Mouse (Mus musculus) myocyte (in vitro differentiated cells): ENCODE measurements around the gene Dcaf10. TPM values are rescaled to one million over a fixed set of nuclear protein-coding genes. Genes with fewer than 3 reads are reported as not detected.

Experiments
- H3K27me3 ChIP-seq: one replicate; pipeline ENCODE4 v1.6.1; 2011; ENCODE audit not compliant: control insufficient read depth, insufficient read depth, insufficient read length
- H3K36me3 ChIP-seq: one replicate; pipeline ENCODE4 v1.6.1; 2011; ENCODE audit not compliant: control insufficient read depth, insufficient read depth
- H3K4me2 ChIP-seq: one replicate; pipeline ENCODE4 v1.6.1; 2011; ENCODE audit warnings: low read depth, control low read depth
- H3K4me3 ChIP-seq: one replicate; pipeline ENCODE4 v1.5.1; 2011; ENCODE audit warnings: mild to moderate bottlenecking, control low read depth, moderate library complexity
- H3K79me2 ChIP-seq: one replicate; pipeline ENCODE4 v1.6.1; 2011; ENCODE audit not compliant: control insufficient read depth, insufficient read depth
- H3ac ChIP-seq: one replicate; pipeline ENCODE4 v1.6.1; 2011; ENCODE audit not compliant: control insufficient read depth, insufficient read length
- CEBPB ChIP-seq: IDR thresholded peaks from 2 replicates; pipeline ENCODE4 v1.6.1; 2011; ENCODE audit warnings: mild to moderate bottlenecking, moderate library complexity; ENCODE audit not compliant: poor library complexity, insufficient read depth, severe bottlenecking
- MAX ChIP-seq: IDR thresholded peaks from one replicate; pipeline ENCODE4 v1.6.1; 2011; ENCODE audit warnings: low read depth, mild to moderate bottlenecking, control low read depth
- MYOG ChIP-seq, 3 experiments: IDR thresholded peaks; one replicate each; pipeline ENCODE4 v1.6.1; 2011; ENCODE audit warnings: control low read depth in 2 of 3, low read depth in 2 of 3, mild to moderate bottlenecking in 2 of 3; ENCODE audit not compliant: insufficient read length in 2 of 3, control insufficient read depth in 1 of 3, insufficient read depth in 1 of 3
- POLR2A ChIP-seq: IDR thresholded peaks from one replicate; pipeline ENCODE4 v1.6.1; 2011; ENCODE audit warnings: low read depth, mild to moderate bottlenecking, control low read depth, moderate library complexity; ENCODE audit not compliant: insufficient read length
- POLR2AphosphoS2 ChIP-seq: IDR thresholded peaks from one replicate; pipeline ENCODE4 v1.6.1; 2011; ENCODE audit warnings: low read depth, control low read depth; ENCODE audit not compliant: insufficient read length
- REST ChIP-seq: IDR thresholded peaks from one replicate; pipeline ENCODE4 v1.6.1; 2011; ENCODE audit warnings: mild to moderate bottlenecking, control low read depth, moderate library complexity; ENCODE audit not compliant: insufficient read depth, insufficient read length
- TCF12 ChIP-seq: IDR thresholded peaks from one replicate; pipeline ENCODE4 v1.6.1; 2011; ENCODE audit warnings: mild to moderate bottlenecking, control low read depth; ENCODE audit not compliant: poor library complexity, insufficient read depth, severe bottlenecking
- TCF3 ChIP-seq: IDR thresholded peaks from one replicate; pipeline ENCODE4 v1.6.1; 2011; ENCODE audit warnings: low read depth, control low read depth; ENCODE audit not compliant: insufficient read length
- USF1 ChIP-seq: IDR thresholded peaks from one replicate; pipeline ENCODE4 v1.6.1; 2011; ENCODE audit warnings: low read depth, mild to moderate bottlenecking, control low read depth, moderate library complexity
- polyA plus RNA-seq: library from polyadenylated mRNA; unstranded; fragments of >200 nt; fragmentation: generic; extraction: Trizol; gene quantifications from one replicate; pipeline ENCODE4 v1.2.1, GENCODE M21; 2012; ENCODE audit warnings: missing spikeins

Gene Dcaf10
- polyA plus RNA-seq, 1 experiment, result 9.3 TPM

DNA sequence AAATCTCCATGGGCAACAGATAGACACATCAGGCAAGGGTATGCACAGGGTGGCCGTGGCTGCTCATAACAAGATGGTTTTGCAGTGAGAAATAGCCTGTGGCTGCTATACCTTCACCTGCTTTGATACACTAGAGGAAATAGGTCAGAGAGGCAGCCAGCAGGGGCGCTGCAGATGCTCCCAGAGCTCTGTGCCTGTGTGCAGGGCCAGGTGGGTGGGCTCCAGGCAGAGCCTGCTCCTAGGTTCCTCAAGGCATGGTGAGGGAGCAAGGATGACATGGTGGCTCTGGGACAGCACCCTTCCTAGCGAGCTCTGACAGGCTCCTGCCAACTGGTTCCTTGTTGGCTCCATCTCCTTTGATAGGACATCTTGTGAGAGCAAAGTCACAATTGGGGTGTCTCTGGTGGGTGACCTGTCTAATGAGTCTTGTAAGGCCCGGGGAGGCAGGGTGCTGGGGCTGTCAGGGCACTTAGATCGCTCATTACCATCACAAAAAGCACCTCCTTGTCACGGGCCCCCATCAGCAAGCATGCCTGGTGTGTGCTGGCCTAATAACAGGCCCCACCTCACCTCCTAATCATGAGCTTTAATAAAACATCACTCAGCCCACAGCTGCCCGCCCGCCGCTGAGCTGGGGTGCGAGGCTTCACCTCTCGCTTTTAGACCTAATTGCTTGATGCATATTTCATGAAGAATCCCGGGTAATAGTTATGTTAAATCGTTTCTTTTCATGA is 85.0 kb downstream of the Dcaf10 start:
- H3ac ChIP-seq, result no peak overlapping the region
- H3K4me3 ChIP-seq, result no peak overlapping the region
- TF ChIP-seq TCF12 (no peak), USF1 (no peak), CEBPB (no peak), TCF3 (no peak), REST (no peak), MAX (no peak), POLR2A (no peak), POLR2AphosphoS2 (no peak), MYOG (IDR thresholded peaks at IDR 0.05; ENCODE audit: control insufficient read depth in 1 of 3, insufficient read depth in 1 of 3, insufficient read length in 2 of 3, low read depth in 2 of 3) (no peak)
- H3K36me3 ChIP-seq, result peaks cover 6% of the 10 kb centered on the region
- no peak overlapping the region for H3K4me2 ChIP-seq
- H3K27me3 ChIP-seq, result no peaks in the 10 kb centered on the region
- H3K79me2 ChIP-seq, result no peaks in the 10 kb centered on the region

Other genes starting within 250 kb of the Dcaf10 start
- gene Tomm5, start 234.0 kb upstream of the Dcaf10 start, polyA plus RNA-seq, result 311 TPM
- 45.8 TPM for gene Frmpd1, start 157.2 kb upstream of the Dcaf10 start, polyA plus RNA-seq
- 4.4 TPM for gene Trmt10b, start 45.0 kb upstream of the Dcaf10 start, polyA plus RNA-seq
- gene Exosc3, start 631 bp downstream of the Dcaf10 start, polyA plus RNA-seq, result 32.6 TPM
- gene Slc25a51, start 66.7 kb downstream of the Dcaf10 start, polyA plus RNA-seq, result 39.9 TPM
- 46.3 TPM for gene Shb, start 190.4 kb downstream of the Dcaf10 start, polyA plus RNA-seq